Mouse (Mus musculus): ENCODE measurements around the gene Prkab2. TPM values are rescaled to one million over a fixed set of nuclear protein-coding genes. Genes with fewer than 3 reads are reported as not detected.

The Prkab2 gene
- polyA plus RNA-seq (2015; fragmentation: Nextera tagmentation; extraction: Ambion mirVana) = 8.3 and 9.1 TPM in 2 replicates

- H3K27ac ChIP-seq (replicated peaks) = peak within 1 kb of the TSS; percentile 73
- ATAC-seq (ENCODE audit: insufficient number of reproducible peaks, low FRiP score, low TSS enrichment, low read depth) = peak; percentile 96
These were observed at the start of gene Prkab2 for GRCm38 (mm10) chr3:97657655-97658411. Gene Prkab2 (plus strand): TSS chr3:97658193.

GRCm38 (mm10) chr3:97609201-97609844, 48.7 kb upstream of the Prkab2 start:
- WGBS = 4% methylated on average over 20 of the region's 20 CpGs
- peak overlapping the region; percentile 85; the same call in 1 of the 2 replicates for H3K27ac ChIP-seq (replicated peaks)
- no peaks in the 10 kb centered on the region for H3K9me3 ChIP-seq (replicated peaks)
- H3K9ac ChIP-seq = peak overlapping the region; percentile 51
- H3K36me3 ChIP-seq = no peaks in the 10 kb centered on the region
- H3K4me3 ChIP-seq (replicated peaks) = peak overlapping the region; percentile 66
- no peaks in the 10 kb centered on the region for H3K27me3 ChIP-seq
- no peak for ATAC-seq (ENCODE audit: insufficient number of reproducible peaks, low FRiP score, low TSS enrichment, low read depth)
- peak overlapping the region; percentile 81 for H3K4me2 ChIP-seq (replicated peaks)
- peaks cover 4% of the 10 kb centered on the region; the same call in 1 of the 2 replicates for H3K4me1 ChIP-seq

More at GRCm38 (mm10) chr3:97657655-97658411, at the start of gene Prkab2:
- Histone ChIP-seq H3K27me3 (no peaks in the 10 kb centered on the region), H3K4me2 (replicated peaks) (peak within 1 kb of the TSS; percentile 75), H3K9me3 (replicated peaks) (no peaks in the 10 kb centered on the region), H3K4me1 (peaks cover 15% of the 10 kb centered on the region; the same call in 1 of the 2 replicates), H3K36me3 (peaks cover 5% of the 10 kb centered on the region), H3K9ac (peak within 1 kb of the TSS; percentile 53), H3K4me3 (replicated peaks) (peak within 1 kb of the TSS; percentile 96)
- WGBS = 2% methylated on average over 51 of the region's 51 CpGs

- H3K9ac ChIP-seq = peak within 1 kb of the TSS; percentile 51
- no peaks in the 10 kb centered on the region for H3K9me3 ChIP-seq (replicated peaks)
- no peaks in the 10 kb centered on the region for H3K27me3 ChIP-seq
- ATAC-seq (ENCODE audit: insufficient number of reproducible peaks, low FRiP score, low TSS enrichment, low read depth) = peak; percentile 92
- peak within 1 kb of the TSS; percentile 85 for H3K27ac ChIP-seq (replicated peaks)
- peak within 1 kb of the TSS; percentile 66 for H3K4me3 ChIP-seq (replicated peaks)
- H3K4me2 ChIP-seq (replicated peaks) = peak within 1 kb of the TSS; percentile 81
- peaks cover 4% of the 10 kb centered on the region; the same call in 1 of the 2 replicates for H3K4me1 ChIP-seq
- WGBS = under 1% methylated on average over 56 of the region's 56 CpGs
- no peaks in the 10 kb centered on the region for H3K36me3 ChIP-seq
These were observed 48.1 kb upstream of the Prkab2 start, which contains the start of gene Chd1l for GRCm38 (mm10) chr3:97609845-97610410. Gene Chd1l (minus strand): TSS chr3:97610203.

GRCm38 (mm10) chr3:97611021-97611420, 47.0 kb upstream of the Prkab2 start:
- 83% methylated on average over 6 of the region's 6 CpGs for WGBS
- Histone ChIP-seq H3K27ac (replicated peaks) (no peak overlapping the region), H3K27me3 (no peaks in the 10 kb centered on the region), H3K36me3 (no peaks in the 10 kb centered on the region), H3K4me1 (peaks cover 4% of the 10 kb centered on the region; the same call in 1 of the 2 replicates), H3K9me3 (replicated peaks) (no peaks in the 10 kb centered on the region), H3K4me3 (replicated peaks) (no peak overlapping the region), H3K4me2 (replicated peaks) (no peak overlapping the region), H3K9ac (no peak overlapping the region)
- no peak for ATAC-seq (ENCODE audit: insufficient number of reproducible peaks, low FRiP score, low TSS enrichment, low read depth)

- Histone ChIP-seq H3K9me3 (replicated peaks) (no peaks in the 10 kb centered on the region), H3K36me3 (no peaks in the 10 kb centered on the region), H3K4me3 (replicated peaks) (no peak overlapping the region), H3K27ac (replicated peaks) (no peak overlapping the region), H3K9ac (no peak overlapping the region), H3K27me3 (no peaks in the 10 kb centered on the region), H3K4me2 (replicated peaks) (no peak overlapping the region), H3K4me1 (no peaks in the 10 kb centered on the region)
- WGBS = 3% methylated on average over 1 of the region's 1 CpGs
- ATAC-seq (ENCODE audit: insufficient number of reproducible peaks, low FRiP score, low TSS enrichment, low read depth) = no peak
These were observed 42.8 kb upstream of the Prkab2 start for GRCm38 (mm10) chr3:97615154-97615553.

- no peak for ATAC-seq (ENCODE audit: insufficient number of reproducible peaks, low FRiP score, low TSS enrichment, low read depth)
- Histone ChIP-seq H3K27ac (replicated peaks) (no peak overlapping the region), H3K9me3 (replicated peaks) (no peaks in the 10 kb centered on the region), H3K36me3 (no peaks in the 10 kb centered on the region), H3K27me3 (no peaks in the 10 kb centered on the region), H3K4me1 (no peaks in the 10 kb centered on the region), H3K4me2 (replicated peaks) (no peak overlapping the region), H3K4me3 (replicated peaks) (no peak overlapping the region), H3K9ac (no peak overlapping the region)
- 83% methylated on average over 4 of the region's 4 CpGs for WGBS
These were observed 42.1 kb upstream of the Prkab2 start for GRCm38 (mm10) chr3:97615933-97616332.

GRCm38 (mm10) chr3:97617091-97617825, 40.7 kb upstream of the Prkab2 start:
- Histone ChIP-seq H3K4me2 (replicated peaks) (no peak overlapping the region), H3K9me3 (replicated peaks) (no peaks in the 10 kb centered on the region), H3K36me3 (no peaks in the 10 kb centered on the region), H3K27me3 (no peaks in the 10 kb centered on the region), H3K4me3 (replicated peaks) (no peak overlapping the region), H3K9ac (no peak overlapping the region), H3K27ac (replicated peaks) (no peak overlapping the region), H3K4me1 (no peaks in the 10 kb centered on the region)
- ATAC-seq (ENCODE audit: insufficient number of reproducible peaks, low FRiP score, low TSS enrichment, low read depth) = no peak
- WGBS = 94% methylated on average over 18 of the region's 19 CpGs

GRCm38 (mm10) chr3:97617899-97618298, 40.1 kb upstream of the Prkab2 start:
- Histone ChIP-seq H3K36me3 (no peaks in the 10 kb centered on the region), H3K27me3 (no peaks in the 10 kb centered on the region), H3K9ac (no peak overlapping the region), H3K9me3 (replicated peaks) (no peaks in the 10 kb centered on the region), H3K4me3 (replicated peaks) (no peak overlapping the region), H3K4me1 (no peaks in the 10 kb centered on the region), H3K4me2 (replicated peaks) (no peak overlapping the region), H3K27ac (replicated peaks) (no peak overlapping the region)
- no peak for ATAC-seq (ENCODE audit: insufficient number of reproducible peaks, low FRiP score, low TSS enrichment, low read depth)
- WGBS = 87% methylated on average over 8 of the region's 8 CpGs

- no peak overlapping the region for H3K27ac ChIP-seq (replicated peaks)
- ATAC-seq (ENCODE audit: insufficient number of reproducible peaks, low FRiP score, low TSS enrichment, low read depth) = no peak
These were observed 37.3 kb upstream of the Prkab2 start for GRCm38 (mm10) chr3:97620657-97621056.

GRCm38 (mm10) chr3:97624611-97625010, 33.4 kb upstream of the Prkab2 start:
- Histone ChIP-seq H3K36me3 (no peaks in the 10 kb centered on the region), H3K9ac (no peak overlapping the region), H3K9me3 (replicated peaks) (no peaks in the 10 kb centered on the region), H3K27me3 (no peaks in the 10 kb centered on the region), H3K27ac (replicated peaks) (no peak overlapping the region), H3K4me2 (replicated peaks) (no peak overlapping the region), H3K4me3 (replicated peaks) (no peak overlapping the region), H3K4me1 (peaks cover 6% of the 10 kb centered on the region; the same call in 1 of the 2 replicates)
- ATAC-seq (ENCODE audit: insufficient number of reproducible peaks, low FRiP score, low TSS enrichment, low read depth) = no peak
- WGBS = 47% methylated on average over 2 of the region's 2 CpGs

More at GRCm38 (mm10) chr3:97620657-97621056, 37.3 kb upstream of the Prkab2 start:
- H3K36me3 ChIP-seq = no peaks in the 10 kb centered on the region
- no peak overlapping the region for H3K4me2 ChIP-seq (replicated peaks)
- 91% methylated on average over 4 of the region's 4 CpGs for WGBS
- H3K4me3 ChIP-seq (replicated peaks) = no peak overlapping the region
- H3K9me3 ChIP-seq (replicated peaks) = no peaks in the 10 kb centered on the region
- H3K4me1 ChIP-seq = no peaks in the 10 kb centered on the region
- no peak overlapping the region for H3K9ac ChIP-seq
- H3K27me3 ChIP-seq = no peaks in the 10 kb centered on the region
